Mouse (Mus musculus) E14TG2a.4 (cell line): ENCODE measurements around the gene Rptor.

Experiments used
- CTCF ChIP-seq: conservative IDR thresholded peaks from 2 replicates; pipeline ENCODE4 v1.5.1; 2014; ENCODE audit warnings: low read length
- NANOG ChIP-seq: IDR thresholded peaks from 2 replicates; pipeline ENCODE4 v1.6.1; 2014; ENCODE audit warnings: borderline replicate concordance, low read length, mixed read lengths
- POU5F1 ChIP-seq: IDR thresholded peaks from 2 replicates; pipeline ENCODE4 v1.6.1; 2014; ENCODE audit warnings: low read length, borderline replicate concordance

- TF ChIP-seq CTCF: no peak
- TF ChIP-seq POU5F1: no peak
- no peak for TF ChIP-seq NANOG
Measured at GRCm38 (mm10) chr11:119562286-119562685, 40.4 kb upstream of the Rptor start.
